Mouse (Mus musculus) thymus, adult 18-20 months (tissue): ENCODE measurements around the gene Gm9803.
"Not testable (repeated sequence)": the region's sequence is repeated elsewhere in the genome, so short reads cannot be mapped to it uniquely, and the experiment has no call there.

Experiments used
- DNase-seq, 2 experiments: peaks; one replicate each; pipeline ENCODE4 v3.0.0; 2022; ENCODE audit warnings: mixed read lengths in 2 of 2

Gm9803 gene

DNA sequence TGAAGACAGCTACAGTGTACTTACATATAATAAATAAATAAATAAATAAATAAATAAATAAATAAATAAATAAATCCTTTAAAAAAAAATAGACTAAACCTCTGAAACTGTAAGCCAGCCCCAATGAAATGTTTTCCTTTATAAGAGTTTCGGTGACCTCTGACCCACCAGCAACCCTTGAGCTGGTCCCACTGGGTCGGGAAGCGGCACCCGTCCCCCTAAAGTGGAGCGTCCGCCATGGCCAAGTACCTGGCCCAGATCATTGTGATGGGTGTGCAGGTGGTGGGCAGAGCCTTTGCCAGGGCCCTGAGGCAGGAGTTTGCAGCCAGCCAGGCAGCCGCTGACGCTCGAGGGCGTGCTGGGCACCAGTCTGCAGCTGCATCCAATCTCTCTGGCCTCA is at the start of gene Gm9803:
Gm9803 (plus strand) TSS at position 154 of the 400 bp plus-strand sequence.
- not testable (repeated sequence) for DNase-seq

DNA sequence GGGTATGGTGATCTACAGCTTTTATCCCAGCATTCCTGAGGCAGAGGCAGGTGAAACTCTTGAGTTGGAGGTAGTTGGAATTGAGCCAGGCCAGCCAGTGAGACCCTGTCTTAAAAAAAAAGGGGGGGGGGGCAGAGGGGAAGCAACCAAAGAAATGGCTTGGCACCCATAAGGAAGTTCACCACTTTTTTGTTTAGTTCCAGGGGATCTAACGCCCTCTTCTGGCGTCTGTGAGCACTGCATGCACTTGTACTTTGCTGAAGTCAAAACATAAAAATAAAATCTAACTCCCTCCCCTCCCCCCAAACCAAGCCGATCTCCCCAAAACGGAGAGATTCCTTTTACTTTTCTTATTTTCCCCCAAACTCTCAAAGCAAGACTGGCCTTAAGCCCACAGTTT is 48.5 kb upstream of the Gm9803 start:
- no peak for DNase-seq

DNA sequence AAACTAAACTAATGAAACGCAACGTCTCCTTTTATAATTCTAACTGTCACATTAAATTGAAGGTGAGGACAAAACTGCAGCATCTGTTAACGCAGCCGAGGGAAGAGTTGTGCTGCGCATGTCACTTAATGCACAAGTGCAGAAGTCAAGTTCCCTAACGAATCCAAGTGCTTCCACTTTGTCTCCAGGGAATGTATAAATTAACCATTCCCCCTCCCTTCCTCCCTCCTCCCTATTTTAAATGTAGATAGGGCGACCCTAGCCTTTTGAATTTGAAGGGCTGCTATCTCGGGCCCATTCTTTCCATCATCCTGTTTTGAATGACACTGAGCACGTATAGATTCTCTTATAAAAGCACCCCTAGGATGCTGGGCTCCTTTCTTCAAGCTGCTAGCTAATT is 46.4 kb upstream of the Gm9803 start:
- DNase-seq = no peak

DNA sequence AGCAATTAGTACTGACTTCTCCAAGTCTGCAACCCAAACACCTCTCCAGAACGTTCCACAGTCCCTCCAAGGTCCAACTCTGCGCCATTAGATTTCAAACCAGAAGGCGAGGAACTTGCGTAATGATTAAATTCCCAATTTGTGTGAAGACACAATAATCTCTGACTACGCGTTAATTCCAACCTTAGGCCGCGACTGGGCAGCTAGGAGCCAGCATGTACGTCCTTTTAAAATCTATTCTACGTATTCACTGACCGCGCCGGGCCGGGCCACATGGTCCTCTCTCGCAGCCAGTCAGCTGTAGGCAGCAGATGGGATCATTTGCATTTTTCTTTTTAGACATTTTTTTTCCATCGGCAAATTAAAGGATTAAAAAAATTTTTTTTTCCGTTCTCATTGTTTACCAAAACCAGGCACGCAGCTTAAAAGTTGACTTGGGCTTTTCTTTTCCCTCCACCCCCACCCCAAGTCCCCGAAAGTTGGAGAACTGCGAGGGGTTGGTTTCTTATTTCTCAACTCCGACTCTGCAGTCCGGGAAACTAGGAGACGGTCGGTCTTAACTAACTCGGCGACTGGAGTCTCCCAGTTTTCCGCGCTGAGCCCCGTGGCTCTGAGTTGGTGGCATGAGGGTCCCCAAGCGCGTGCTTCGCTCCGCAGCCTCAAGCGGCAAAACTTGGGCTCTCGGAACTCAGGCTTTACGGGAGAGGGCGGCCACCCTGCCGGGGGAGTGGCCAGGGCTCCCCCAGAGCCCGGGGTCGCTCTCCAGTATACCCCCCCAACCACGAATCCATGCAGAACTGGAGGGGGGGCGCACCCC is 45.8 kb upstream of the Gm9803 start:
- peak; percentile 11 to 17 for DNase-seq

DNA sequence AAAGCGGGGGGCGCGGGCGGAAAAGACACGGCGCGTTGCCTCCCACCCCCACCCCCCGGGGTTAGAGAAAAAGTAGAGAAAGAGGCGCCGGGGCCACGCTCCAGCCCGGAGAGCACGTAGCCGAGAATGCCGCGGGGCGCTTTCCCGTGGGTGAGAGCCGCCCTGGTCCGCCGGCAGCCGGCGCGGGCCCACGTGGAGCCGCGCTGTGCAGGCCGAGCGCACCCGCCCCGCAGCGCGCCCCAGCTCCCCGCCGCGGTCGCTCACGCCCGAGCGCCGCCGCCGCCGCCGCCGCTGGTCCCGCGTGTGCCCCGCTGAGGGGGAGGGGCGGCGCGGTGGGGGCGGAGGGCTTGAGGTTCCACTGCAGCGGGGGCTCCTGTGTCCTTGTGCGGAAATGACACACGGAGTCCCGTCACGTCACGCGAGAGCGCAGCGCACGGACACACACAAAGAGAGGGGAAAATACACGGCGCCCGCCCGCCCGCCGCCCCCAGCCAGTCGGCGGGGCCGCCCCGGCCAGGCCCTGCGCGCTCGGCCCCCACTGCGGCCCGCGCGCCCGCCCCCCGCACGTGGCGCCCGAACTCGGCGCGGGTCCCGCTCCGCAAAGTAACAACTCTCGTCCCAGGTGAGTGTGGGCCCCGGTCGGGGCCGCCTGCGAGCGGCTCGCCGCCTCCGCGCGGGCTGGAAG is 45.0 kb upstream of the Gm9803 start, which contains the start of gene Bend3:
Bend3 (plus strand) TSS at position 81 of the 685 bp plus-strand sequence.
- DNase-seq = peak; percentile 42 to 54

DNA sequence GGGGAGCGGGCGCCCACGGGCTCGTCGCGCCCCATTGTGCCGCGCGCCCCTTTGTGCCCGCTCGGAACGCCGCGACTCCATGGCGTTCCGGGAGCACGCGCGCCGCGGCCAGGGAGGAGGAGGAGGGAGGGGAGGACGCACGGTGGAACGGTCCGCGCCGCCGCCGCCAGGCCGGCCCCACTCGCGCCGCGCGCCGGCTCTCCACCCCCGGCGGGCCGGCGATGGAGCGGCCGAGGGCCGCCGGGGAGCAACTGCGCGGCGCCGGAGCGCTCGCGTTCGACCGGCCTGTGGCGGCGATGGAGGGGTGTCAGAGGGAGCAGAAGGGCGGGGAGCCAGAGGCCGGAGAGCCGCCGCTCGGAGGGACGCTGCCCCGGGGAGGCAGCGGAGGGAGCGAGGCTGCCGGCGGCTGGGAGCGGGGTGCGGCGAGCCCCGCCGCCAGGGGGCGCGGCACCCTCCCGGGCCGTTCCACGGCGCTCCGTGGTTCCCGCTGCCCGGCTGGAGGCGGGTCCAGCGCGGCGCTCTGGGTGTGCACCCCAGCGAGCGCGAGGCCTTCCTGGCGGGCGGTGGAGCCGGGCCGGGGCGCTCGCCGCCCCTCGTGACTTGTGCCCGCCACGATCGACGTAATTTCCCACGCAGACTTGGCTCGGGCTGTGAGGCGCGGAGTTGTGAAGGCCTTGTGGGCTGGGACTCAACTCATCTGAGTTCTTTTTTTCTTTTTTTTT is 44.3 kb upstream of the Gm9803 start:
- DNase-seq = peak; percentile 72 to 78

DNA sequence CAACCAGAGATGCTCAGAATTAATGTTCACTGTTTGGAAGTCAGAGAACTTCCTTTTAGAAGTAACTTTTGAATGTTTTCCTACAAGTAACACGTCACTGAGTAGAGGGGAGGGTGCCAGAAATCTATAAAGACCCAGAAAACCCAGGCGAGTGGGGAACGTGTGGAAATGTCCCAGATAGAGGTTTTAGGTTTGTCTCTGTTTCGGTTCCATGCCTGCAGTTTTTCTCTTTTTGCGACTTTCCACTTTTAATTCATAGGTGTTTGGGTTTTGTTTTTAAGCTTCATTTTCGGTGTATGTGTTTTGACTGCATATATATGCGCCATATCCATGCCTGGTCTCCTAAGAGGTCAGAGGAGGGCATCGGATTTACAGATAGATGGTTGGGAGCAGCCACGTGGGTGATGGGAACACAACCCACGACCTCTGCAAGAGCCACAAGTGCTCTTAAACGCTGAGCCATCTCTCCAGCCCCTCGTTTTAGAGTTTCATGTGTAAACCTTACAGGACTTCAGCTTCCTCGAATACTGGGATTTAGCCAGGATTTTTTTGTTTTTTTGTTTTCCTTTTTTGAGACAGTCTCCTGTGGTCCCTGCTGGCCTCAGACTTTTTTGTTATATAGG is 43.5 kb upstream of the Gm9803 start:
- no peak for DNase-seq

DNA sequence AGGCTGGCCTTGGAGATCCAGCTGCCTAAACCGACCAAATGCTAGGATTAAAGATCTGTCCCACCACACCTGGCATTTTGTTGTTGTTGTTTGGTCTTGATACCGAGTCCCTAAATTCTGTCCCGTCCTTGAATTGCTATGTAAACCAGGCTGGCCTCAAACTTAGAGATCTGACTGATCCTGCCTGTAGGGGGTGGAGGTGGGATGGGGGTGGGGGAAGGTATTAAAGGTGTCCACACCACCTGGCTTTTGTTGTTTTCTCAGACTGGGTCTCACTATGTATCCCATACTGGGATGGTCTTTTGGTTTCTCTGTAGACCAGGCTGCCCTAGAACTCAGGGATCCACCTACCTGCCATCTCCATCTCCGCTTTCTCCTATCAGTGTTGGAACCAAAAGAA is 42.7 kb upstream of the Gm9803 start:
- DNase-seq = no peak

DNA sequence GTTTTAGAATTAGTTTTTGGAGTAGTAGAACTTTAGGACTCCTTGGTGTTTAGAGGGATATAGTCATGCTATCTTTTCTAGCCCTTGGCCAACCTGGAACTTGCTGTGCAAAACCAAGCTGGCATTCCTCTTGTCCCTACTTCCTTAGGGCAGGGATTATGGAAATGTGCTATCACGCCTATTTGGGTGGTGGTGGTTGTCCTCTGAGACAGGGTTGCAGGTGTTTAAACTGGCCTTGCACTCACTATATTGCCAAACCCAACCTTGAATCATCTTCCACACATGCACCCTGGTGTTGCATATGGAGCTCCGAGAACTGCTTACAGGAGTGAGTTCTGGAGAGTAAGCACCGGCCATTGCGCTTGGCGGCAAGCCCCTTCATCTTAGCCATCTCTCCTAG is 41.9 kb upstream of the Gm9803 start:
- no peak for DNase-seq

DNA sequence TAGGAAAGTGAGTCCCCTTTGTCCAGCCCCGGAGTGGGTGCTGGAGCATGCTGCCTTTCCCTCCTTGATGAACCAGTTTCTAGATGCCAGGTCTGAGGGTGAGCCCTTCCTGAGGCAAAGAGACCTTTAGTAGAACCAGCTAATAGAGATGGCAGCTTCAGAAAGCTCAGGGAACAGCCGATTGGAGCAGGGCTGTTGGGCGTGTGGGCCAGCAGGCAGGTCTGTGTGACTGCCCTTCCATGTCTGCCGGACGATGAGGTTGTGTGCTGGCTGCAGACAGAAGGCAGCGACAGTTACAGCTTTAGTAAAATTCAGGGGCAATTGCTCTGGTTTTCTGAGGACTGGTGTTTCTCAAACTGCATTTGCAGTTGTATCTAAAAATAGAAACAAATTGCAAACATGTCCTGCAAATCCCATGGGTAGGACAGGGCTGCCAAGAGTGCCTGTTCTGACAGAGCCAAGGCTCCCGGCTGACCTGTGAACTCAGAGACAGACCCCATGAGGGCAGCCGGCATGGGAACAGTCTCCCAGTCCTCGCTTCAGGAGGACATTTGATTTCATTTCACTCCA is 40.4 kb upstream of the Gm9803 start:
- DNase-seq = no peak

DNA sequence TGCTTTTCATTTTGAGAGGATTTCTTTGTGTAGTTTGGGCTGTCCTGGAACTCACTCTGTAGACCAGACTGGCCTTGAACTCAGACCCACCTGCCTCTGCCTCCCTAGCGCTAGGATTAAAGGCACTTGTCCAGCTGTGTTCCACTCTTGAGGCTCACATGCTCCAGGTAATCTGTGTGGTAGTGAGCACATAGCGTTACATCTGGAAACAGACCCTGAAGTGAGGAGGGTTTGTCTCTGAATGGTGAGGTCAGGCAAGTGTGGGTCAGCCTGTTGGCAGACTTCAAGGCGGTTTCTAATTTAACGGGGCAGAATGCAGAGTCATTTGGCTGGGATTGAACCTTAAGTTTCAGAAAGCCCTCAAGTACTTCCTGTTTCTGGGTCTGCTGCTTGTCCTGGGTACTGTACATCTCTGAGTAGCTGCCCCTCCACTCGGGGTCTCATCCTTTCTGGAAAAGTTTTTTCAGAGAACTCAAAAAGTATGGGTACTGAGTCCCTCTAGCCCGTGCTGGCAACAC is 38.1 kb upstream of the Gm9803 start:
- DNase-seq = no peak

DNA sequence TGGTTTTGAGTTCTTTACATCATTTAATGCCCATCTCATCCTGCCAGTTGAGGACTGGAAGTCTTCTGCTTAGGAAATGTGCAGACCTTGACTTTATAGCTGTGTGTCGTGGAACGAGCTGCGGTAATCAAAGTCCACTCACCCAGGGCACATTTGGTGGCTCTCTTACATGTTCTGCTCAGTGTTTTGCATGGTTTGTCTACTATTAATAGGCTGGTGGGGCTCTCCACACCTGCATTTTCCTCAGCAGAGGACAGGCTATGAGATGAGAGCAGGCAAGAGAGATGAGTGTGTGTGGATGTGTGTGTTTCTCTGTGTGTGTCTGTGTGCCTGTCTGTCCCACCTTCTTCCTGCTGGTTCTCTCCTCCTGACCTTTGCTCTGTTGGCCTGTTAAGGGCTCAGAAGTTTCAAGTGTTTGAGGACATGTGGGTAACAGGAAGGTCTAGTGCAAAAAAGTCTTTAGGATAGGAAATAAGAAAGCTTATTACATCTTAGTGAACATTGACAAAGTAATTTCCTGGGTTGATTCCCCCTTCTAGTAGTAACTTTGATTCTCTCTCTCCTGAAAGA is 36.4 kb upstream of the Gm9803 start:
- DNase-seq = no peak

DNA sequence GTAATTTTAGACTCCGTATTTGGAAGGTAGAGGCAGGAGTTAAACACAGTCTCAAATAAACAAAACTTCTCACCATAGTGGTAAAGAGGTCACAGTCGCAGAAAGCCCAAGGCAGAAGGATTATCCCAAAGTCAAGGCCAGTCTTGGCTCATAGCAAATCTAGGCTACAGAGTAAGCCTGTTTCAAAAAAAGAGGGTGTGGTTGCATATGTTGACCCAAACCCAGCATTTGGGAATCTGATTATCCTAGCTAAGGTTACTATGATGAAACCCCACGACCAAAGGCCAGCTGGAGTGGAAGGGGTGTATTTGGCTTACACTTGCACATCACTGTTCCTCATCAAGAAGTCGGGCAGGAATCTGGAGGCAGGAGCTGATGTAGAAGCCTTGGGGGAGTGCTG is 35.6 kb upstream of the Gm9803 start:
- no peak for DNase-seq

DNA sequence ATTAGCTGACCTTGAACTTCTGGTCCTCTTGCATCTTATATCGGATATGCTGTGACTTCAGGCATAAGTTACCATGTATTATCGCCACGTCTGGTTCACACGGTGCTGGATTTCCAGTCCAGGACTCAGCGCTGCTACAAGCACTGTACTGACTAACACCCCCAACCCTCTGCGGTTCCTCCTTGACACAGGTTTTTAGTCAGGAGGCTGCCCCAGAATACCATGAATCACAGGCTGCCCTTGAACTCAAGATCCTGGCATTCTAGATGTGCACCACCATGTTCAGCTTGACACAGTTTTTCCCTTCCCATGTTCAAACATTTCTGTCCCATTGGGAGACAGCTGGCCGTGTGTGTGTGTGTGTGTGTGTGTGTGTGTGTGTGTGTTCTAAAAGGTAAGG is 34.7 kb upstream of the Gm9803 start:
- DNase-seq = no peak

DNA sequence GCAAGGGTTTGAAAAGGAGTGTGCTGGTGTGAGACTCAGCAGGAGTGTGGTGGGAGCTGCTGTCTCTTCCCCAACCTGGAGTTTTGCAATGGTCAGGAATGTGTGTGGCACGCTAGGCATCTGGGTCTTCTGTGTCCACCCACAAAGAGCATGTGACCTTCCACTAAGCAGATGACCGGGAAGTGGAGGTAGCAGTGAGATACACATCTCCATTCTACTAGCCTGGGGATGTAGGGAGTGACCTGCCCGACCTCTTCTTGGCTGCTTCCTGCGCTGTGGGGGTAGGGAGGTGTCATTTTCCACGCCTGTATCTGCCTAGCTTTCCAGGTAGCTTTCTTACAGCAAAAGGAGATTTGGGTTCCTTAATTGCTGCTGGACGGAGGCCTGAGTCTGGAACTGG is 34.3 kb upstream of the Gm9803 start:
- DNase-seq = no peak

DNA sequence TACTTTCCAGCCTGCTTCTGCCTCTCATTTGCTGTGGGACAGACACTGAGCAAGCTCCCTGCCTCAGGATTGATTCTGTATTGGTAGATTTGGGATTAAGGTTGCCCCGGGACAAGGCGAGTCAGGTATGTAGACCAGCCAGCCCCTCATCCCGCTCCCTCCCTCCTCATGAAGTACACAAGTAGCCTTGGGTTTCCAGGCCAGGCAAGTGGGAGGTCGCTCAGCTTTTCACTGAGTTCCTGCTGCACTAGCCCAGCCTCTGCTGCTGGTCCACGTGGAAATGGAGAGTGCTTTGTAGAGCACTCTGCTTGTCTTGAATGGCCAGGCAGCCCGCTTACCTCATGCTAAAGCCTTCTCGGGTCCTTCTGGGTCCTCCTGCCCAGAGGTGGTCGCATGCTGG is 33.9 kb upstream of the Gm9803 start:
- DNase-seq = no peak

DNA sequence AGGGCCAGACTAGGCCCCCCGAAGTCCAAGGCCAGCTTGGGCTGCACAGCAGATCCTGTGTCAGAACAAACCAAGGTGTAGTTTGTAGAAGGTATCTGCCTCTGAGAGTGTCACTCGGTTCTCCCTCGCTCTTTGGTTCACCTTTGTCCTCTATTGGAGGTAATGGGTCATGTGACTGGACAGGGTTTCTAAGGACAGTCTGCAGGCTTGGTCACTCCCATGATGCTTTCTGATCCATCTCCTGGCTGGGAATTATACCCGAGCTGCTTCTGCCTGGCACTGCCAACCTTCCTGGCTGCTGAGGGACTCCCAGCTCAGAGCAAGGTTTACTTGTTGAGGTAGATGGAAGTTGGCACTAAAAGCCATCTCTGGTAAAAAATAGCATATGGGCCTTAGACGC is 33.0 kb upstream of the Gm9803 start:
- DNase-seq = no peak

DNA sequence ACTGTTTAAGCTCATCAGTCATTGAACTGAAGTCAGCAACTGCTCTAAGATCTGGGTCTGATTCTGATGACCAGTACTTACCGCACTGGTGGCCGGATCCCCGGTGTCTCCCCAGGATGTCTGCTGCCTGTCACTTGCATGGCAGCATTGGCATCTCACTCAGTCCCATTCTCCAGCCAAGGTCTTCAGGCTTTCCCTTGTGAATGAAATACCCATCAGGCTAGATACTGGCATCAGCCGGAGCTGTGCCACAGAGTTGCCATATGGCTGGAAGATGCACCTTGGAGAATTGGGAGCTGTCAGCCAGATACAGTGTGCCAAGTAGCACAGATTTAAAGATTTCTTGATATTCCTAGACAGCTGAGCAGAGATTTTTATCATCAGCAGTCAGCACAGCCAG is 21.3 kb upstream of the Gm9803 start:
- no peak for DNase-seq

DNA sequence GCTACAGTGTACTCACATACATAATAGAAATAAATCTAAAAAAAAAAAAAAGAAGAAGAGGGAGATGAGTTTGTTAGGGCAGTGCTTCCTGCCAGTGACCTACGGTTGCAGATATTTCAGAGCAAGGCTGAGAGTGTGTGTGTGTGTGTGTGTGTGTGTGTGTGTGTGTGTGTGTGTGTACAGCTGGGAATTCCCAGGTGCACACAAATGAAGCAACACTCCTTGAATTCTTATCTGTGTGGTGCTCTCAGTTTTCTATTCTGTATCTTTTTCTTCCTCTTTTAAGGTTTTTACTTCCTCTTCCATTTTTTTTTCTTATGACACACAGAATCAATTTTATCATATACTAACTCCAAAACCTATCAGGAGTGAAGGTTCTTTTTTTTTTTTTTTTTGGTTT is 19.6 kb upstream of the Gm9803 start:
- no peak for DNase-seq

DNA sequence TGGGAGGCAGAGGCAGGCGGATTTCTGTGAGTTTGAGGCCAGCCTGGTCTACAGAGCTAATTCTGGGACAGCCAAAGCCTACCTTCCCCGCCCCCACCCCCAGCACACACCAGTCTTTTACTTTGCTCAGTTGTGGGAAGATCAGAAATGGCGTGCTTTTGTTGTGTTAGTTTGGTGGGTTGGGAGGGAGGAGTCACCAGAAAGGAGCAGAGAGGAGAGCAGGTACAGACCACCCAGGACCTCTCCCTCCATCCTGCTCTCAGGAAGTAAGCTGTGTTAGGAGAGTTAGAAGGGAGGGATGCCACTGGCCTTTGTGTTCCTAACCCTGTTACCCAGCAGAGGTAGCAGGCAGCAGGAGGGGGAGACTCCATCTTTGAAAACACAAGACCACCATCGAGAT is 16.8 kb upstream of the Gm9803 start:
- no peak for DNase-seq

DNA sequence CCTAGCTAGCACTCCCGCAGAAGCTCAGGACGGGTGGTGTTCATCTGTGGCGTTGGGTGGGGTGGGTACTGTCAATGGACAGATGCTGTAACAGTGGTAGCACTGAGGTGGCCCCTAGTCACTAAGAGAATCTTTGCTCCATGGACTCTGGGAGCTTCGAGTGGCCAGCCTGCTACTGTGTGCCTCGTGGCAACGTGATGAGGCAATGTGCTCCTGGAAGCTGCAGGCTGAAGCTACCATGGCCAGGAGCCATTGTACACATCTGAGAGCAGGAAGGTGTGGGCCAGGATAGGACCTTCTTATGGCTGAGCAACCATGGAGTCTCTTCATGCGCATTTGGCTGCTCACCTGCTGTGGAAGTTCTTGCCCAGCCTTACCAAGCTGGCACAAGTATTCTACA is 14.7 kb upstream of the Gm9803 start:
- DNase-seq = no peak

DNA sequence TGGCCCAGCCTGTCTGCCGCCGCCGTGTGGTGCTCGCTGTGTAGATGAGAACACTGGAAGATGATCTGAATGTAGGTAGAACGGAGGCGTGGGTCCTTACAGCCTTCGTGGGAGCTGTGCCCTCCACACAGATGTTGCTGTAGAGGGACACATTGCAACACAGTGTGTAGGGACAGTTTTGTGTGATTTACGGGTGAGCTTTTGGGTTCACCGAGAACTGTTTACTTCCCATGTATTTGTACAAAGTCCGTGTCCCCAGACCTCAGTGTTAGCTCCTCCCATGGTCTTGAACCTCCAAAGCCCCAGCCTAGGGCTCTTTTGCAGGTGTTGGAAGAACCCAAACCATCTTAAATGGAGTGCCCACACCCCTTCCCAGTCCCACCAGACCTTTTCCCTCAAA is 10.9 kb upstream of the Gm9803 start:
- no peak for DNase-seq
